Mouse (Mus musculus) leukemia stem cell, adult 10-12 weeks (primary cell): ENCODE results near the gene Dtx4. TPM values are rescaled to one million over a fixed set of nuclear protein-coding genes. Genes with fewer than 3 reads are reported as not detected.

Experiments used
- polyA plus RNA-seq: library from polyadenylated mRNA; stranded (reverse); fragments of >175 nt; gene quantifications from 2 replicates; pipeline ENCODE4 v1.2.3, GENCODE M21; 2012; ENCODE audit warnings: low replicate concordance

The Dtx4 gene
- polyA plus RNA-seq = 1.2 and 1.4 TPM in 2 replicates

GRCm38 (mm10) chr19:12501370-12502347, at the start of gene Dtx4:
Dtx4 (minus strand) TSS chr19:12501454.

GRCm38 (mm10) chr19:12545440-12545839, 44.2 kb upstream of the Dtx4 start, which contains the start of gene Fam111a:
Fam111a (plus strand) TSS chr19:12545740.

DNA sequence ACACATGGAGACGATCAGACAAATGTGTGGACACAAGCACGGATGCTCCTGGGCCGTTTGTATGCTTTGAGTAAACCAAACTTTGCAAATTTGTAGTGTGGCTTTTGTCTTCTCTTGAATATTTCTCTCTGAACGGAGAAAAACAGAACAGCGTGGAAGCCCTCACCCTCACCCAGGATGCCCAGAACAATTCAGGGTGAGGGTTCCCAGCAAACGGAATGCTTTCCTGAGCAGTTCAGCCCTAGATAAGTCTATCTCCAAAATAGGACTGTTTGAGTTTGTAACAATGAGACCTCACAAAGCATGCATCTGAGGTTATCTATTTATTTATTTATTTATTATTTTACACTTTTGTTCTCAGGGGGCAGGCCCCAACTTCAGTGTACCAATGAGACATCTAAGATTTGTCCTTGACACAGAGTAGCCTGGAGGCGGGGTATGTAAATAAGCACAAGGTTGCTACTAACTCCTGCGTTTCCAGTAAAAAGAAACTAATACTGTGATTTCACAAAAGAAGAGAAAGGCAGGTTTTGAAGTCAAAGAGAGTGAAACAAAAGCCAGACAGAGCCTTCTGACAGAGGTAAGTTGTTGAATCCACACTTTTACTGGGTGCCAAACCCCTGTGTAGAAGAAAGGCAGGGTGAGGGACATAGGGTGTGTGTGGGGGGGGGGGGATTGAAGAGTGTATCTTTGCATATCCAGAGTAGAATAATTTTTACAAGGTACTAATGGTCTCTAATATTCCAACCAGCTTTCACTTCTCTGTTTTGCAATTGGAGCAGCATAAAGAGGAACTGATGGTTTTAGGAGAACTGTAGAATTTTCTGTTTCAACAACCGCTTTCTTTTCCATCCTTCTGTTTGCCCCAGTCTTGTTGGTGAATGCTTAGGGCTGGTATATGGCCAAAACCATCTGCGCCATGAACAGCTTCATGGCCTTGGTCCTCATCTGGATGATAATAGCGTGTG, 40.7 kb downstream of the Dtx4 start, which contains the start of gene Mpeg1:
Mpeg1 (plus strand) TSS at position 498 of the 968 bp plus-strand sequence.

GRCm38 (mm10) chr19:12427605-12428004, 73.6 kb downstream of the Dtx4 start, which contains the start of gene Pfpl:
Pfpl (plus strand) TSS chr19:12427905.

GRCm38 (mm10) chr19:12417361-12417760, 83.9 kb downstream of the Dtx4 start, which contains the start of gene Olfr1441:
Olfr1441 (plus strand) TSS chr19:12417433.

Other genes starting within 250 kb of the Dtx4 start
- 0.17 TPM in 1 of 2 replicates, not detected in the other for gene Olfr235, start 240.4 kb downstream of the Dtx4 start, polyA plus RNA-seq
- not detected in 2 replicates for gene Olfr1434, start 221.6 kb downstream of the Dtx4 start, polyA plus RNA-seq
- not detected in 2 replicates for gene Olfr1436, start 202.3 kb downstream of the Dtx4 start, polyA plus RNA-seq
- not detected in 2 replicates for gene Olfr1437, start 176.4 kb downstream of the Dtx4 start, polyA plus RNA-seq
- gene Olfr1438-ps1, start 165.5 kb downstream of the Dtx4 start, polyA plus RNA-seq = not detected in 2 replicates
- gene Olfr1440, start 114.2 kb downstream of the Dtx4 start, polyA plus RNA-seq = not detected in 2 replicates
- gene Olfr1441, start 84.0 kb downstream of the Dtx4 start, polyA plus RNA-seq = not detected in 2 replicates
- gene Pfpl, start 73.5 kb downstream of the Dtx4 start, polyA plus RNA-seq = not detected in 2 replicates
- 3.4 and 4.1 TPM in 2 replicates for gene Mpeg1, start 40.7 kb downstream of the Dtx4 start, polyA plus RNA-seq
- gene Fam111a, start 44.3 kb upstream of the Dtx4 start, polyA plus RNA-seq = 0.41 and 3.6 TPM in 2 replicates
- gene Gm4952, start 98.5 kb upstream of the Dtx4 start, polyA plus RNA-seq = not detected in 2 replicates
- not detected in 2 replicates for gene Glyat, start 131.9 kb upstream of the Dtx4 start, polyA plus RNA-seq
- gene Olfr1442, start 169.0 kb upstream of the Dtx4 start, polyA plus RNA-seq = not detected in 2 replicates
- not detected in 2 replicates for gene Olfr1443, start 176.7 kb upstream of the Dtx4 start, polyA plus RNA-seq
- gene Keg1, start 194.3 kb upstream of the Dtx4 start, polyA plus RNA-seq = not detected in 2 replicates